Mouse (Mus musculus): ENCODE data around the gene Arvcf. TPM values are rescaled to one million over a fixed set of nuclear protein-coding genes. Genes with fewer than 3 reads are reported as not detected.

Arvcf gene
- total and polyA plus RNA-seq, 3 experiments: 9.1 to 14.5 TPM; not detected in 1

GRCm38 (mm10) chr16:18430641-18431212, 82.7 kb downstream of the Arvcf start (continued):
- TF ChIP-seq TAL1 (IDR thresholded peaks at IDR 0.05; ENCODE audit: low read length) (peak; percentile 58), E2F4 (IDR thresholded peaks at IDR 0.05; ENCODE audit: borderline replicate concordance, low read depth, low read length) (no peak), TBP (IDR thresholded peaks at IDR 0.05; ENCODE audit: low read depth, low read length) (no peak), CHD2 (IDR thresholded peaks at IDR 0.05; ENCODE audit: low read length) (no peak), USF2 (IDR thresholded peaks at IDR 0.05; ENCODE audit: borderline replicate concordance in 1 of 2, insufficient read depth in 1 of 2, low read depth in 1 of 2, low read length in 2 of 2) (no peak), SMC3 (IDR thresholded peaks at IDR 0.05; ENCODE audit: low read depth, low read length) (no peak), USF1 (IDR thresholded peaks at IDR 0.05; ENCODE audit: low read depth, low read length) (no peak), EP300 (IDR thresholded peaks at IDR 0.05; ENCODE audit: low read depth in 1 of 2, low read length in 2 of 2) (peak; percentile 70 to 83), KAT2A (conservative IDR thresholded peaks at IDR 0.05; ENCODE audit: low read depth, low read length) (no peak), HCFC1 (IDR thresholded peaks at IDR 0.05; ENCODE audit: low read depth, low read length) (no peak), POLR2AphosphoS2 (IDR thresholded peaks at IDR 0.05; ENCODE audit: low read length) (no peak), ZMIZ1 (IDR thresholded peaks at IDR 0.05; ENCODE audit: low read depth, low read length) (no peak), MYC (IDR thresholded peaks at IDR 0.05; ENCODE audit: low read depth, low read length) (no peak)

DNA sequence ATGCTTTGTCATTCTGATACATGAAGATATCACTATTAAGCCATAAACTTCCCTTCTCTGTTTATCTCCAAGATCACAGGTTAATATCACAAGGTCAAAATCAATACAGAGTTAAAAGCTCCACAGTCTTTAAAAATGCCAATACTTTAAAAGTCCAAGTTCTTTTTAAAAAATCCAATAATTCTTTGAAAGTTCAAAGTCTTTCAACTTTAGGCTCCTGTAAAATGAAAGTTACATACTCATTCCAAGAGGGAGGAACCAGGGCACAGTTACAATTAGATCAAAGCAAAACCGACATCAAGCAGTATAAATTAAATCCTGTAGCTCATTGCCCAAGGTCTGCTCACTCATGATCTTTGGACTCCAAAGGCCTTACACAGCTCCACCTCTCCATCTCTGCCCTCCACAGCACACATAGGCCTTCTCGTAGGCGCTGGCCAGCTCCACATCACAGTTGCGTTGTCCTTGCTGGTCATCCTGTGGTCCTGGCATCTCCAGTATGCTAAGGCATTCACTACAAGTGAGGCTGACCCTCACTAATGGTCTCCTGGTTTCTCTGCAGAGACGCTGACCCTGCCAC, 85.4 kb downstream of the Arvcf start:
- peaks cover 20 to 23% of the 10 kb centered on the region in 2 experiments for H3K4me1 ChIP-seq (ENCODE audit: control insufficient read depth in 1 of 2, insufficient read depth in 2 of 2, low read length in 2 of 2)
- no peaks in the 10 kb centered on the region for H3K27me3 ChIP-seq (ENCODE audit: control insufficient read depth in 1 of 2, insufficient read depth in 2 of 2, low read length in 2 of 2)
- no peak for DNase-seq (ENCODE audit: low read depth, low spot score)
- TF ChIP-seq POLR2AphosphoS2 (IDR thresholded peaks at IDR 0.05; ENCODE audit: low read length) (no peak), MAX (IDR thresholded peaks at IDR 0.05; ENCODE audit: low read length) (no peak), RCOR1 (IDR thresholded peaks at IDR 0.05; ENCODE audit: low read depth, low read length) (no peak), TCF12 (IDR thresholded peaks at IDR 0.05; ENCODE audit: low read depth, low read length) (no peak), UBTF (IDR thresholded peaks at IDR 0.05; ENCODE audit: borderline replicate concordance, insufficient read depth, low read depth, low read length) (no peak), TBP (IDR thresholded peaks at IDR 0.05; ENCODE audit: low read depth, low read length) (no peak), KAT2A (conservative IDR thresholded peaks at IDR 0.05; ENCODE audit: low read depth, low read length) (no peak), POLR2A (IDR thresholded peaks at IDR 0.05; ENCODE audit: control insufficient read depth in 1 of 2, insufficient read depth in 1 of 2, low read depth in 1 of 2, low read length in 2 of 2, poor library complexity in 1 of 2) (no peak), TAL1 (IDR thresholded peaks at IDR 0.05; ENCODE audit: low read length) (no peak), ELF1 (IDR thresholded peaks at IDR 0.05; ENCODE audit: low read depth, low read length) (no peak), NRF1 (IDR thresholded peaks at IDR 0.05; ENCODE audit: insufficient read depth, low read depth, low read length, poor library complexity, severe bottlenecking) (no peak), MYB (IDR thresholded peaks at IDR 0.05; ENCODE audit: low read depth, low read length) (no peak), MAZ (IDR thresholded peaks at IDR 0.05; ENCODE audit: low read depth, low read length) (no peak), BHLHE40 (IDR thresholded peaks at IDR 0.05; ENCODE audit: borderline replicate concordance, low read depth, low read length) (no peak), CTCF (IDR thresholded peaks at IDR 0.05 in 2 of 3, conservative IDR thresholded peaks at IDR 0.05 in 1 of 3; ENCODE audit: control insufficient read depth in 1 of 3, insufficient read depth in 1 of 3, low read depth in 2 of 3, low read length in 3 of 3, poor library complexity in 1 of 3, severe bottlenecking in 1 of 3) (no peak)
- no peaks in the 10 kb centered on the region for H3K9me3 ChIP-seq (replicated peaks; ENCODE audit: insufficient read depth, low read length)
- H3K36me3 ChIP-seq (ENCODE audit: control insufficient read depth in 1 of 2, insufficient read depth in 2 of 2, low read length in 2 of 2): peaks cover 2 to 26% of the 10 kb centered on the region in 2 experiments
- no peak overlapping the region for H3K27ac ChIP-seq (ENCODE audit: control insufficient read depth, low read depth, low read length)
- no peak overlapping the region for H3K4me3 ChIP-seq (ENCODE audit: control insufficient read depth in 1 of 2, insufficient read depth in 1 of 2, low read depth in 2 of 2, low read length in 2 of 2)
- no peak overlapping the region for H3K9ac ChIP-seq (ENCODE audit: control insufficient read depth, low read depth, low read length, poor library complexity, severe bottlenecking)
- H3K79me2 ChIP-seq (ENCODE audit: control insufficient read depth, insufficient read depth, low read length, poor library complexity): peaks cover 1% of the 10 kb centered on the region

Data from MEL (cell line).